Mouse (Mus musculus): ENCODE results near the gene 1700080E11Rik.
"Not testable (repeated sequence)": the region's sequence is repeated elsewhere in the genome, so short reads cannot be mapped to it uniquely, and the experiment has no call there.

Gene 1700080E11Rik

GRCm38 (mm10) chr9:105144992-105145391 is at the start of gene 1700080E11Rik:
1700080E11Rik (minus strand) TSS chr9:105145092.
- DNase-seq (ENCODE audit: low spot score): no peak

GRCm38 (mm10) chr9:105186725-105187124 is 41.8 kb upstream of the 1700080E11Rik start:
- no peak for DNase-seq (ENCODE audit: low spot score)

GRCm38 (mm10) chr9:105182392-105182791 is 37.5 kb upstream of the 1700080E11Rik start:
- no peak for DNase-seq (ENCODE audit: low spot score)

GRCm38 (mm10) chr9:105139204-105139603 is 5.7 kb downstream of the 1700080E11Rik start:
- no peak for DNase-seq (ENCODE audit: low spot score)

- no peak for DNase-seq (ENCODE audit: low spot score)
Observed at GRCm38 (mm10) chr9:105136404-105136803, 8.5 kb downstream of the 1700080E11Rik start.

- no peak for DNase-seq (ENCODE audit: low spot score)
Observed at GRCm38 (mm10) chr9:105134536-105134935, 10.4 kb downstream of the 1700080E11Rik start.

- no peak for DNase-seq (ENCODE audit: low spot score)
Observed at GRCm38 (mm10) chr9:105132002-105132367, 12.9 kb downstream of the 1700080E11Rik start.

GRCm38 (mm10) chr9:105131253-105132001 is 13.5 kb downstream of the 1700080E11Rik start, which contains the start of gene Nudt16:
Nudt16 (minus strand) TSS chr9:105131824.
- DNase-seq (ENCODE audit: low spot score): peak; percentile 85

- no peak for DNase-seq (ENCODE audit: low spot score)
Observed at GRCm38 (mm10) chr9:105130331-105130730, 14.6 kb downstream of the 1700080E11Rik start.

GRCm38 (mm10) chr9:105125206-105125605 is 19.7 kb downstream of the 1700080E11Rik start:
- DNase-seq (ENCODE audit: low spot score): not testable (repeated sequence)

- DNase-seq (ENCODE audit: low spot score): no peak
Observed at GRCm38 (mm10) chr9:105103893-105104292, 41.0 kb downstream of the 1700080E11Rik start.

GRCm38 (mm10) chr9:105101911-105102310 is 43.0 kb downstream of the 1700080E11Rik start:
- DNase-seq (ENCODE audit: low spot score): no peak

- DNase-seq (ENCODE audit: low spot score): no peak
Observed at GRCm38 (mm10) chr9:105100807-105101570, 43.9 kb downstream of the 1700080E11Rik start.
